Mouse (Mus musculus) kidney, postnatal 0 days (tissue): ENCODE results near the gene Rab11fip3. TPM values are rescaled to one million over a fixed set of nuclear protein-coding genes. Genes with fewer than 3 reads are reported as not detected.

Source experiments
- ATAC-seq: fragments of 200-750 bp; cut with Nextera tagmentation; replicated peaks from 2 replicates; pipeline ENCODE4 v1.8.0; 2017; ENCODE audit warnings: low read depth, moderate number of reproducible peaks, moderate TSS enrichment, moderate library complexity; ENCODE audit not compliant: low FRiP score
- DNase-seq: peaks from one replicate; pipeline ENCODE4 v3.0.0-alpha.2; 2016; ENCODE audit warnings: low spot score
- H3K27ac ChIP-seq: fragments of 300-500 bp; sonication (generic); 2 replicates; pipeline ENCODE4 v1.5.1; 2014; ENCODE audit warnings: mild to moderate bottlenecking
- H3K27me3 ChIP-seq: fragments of 300-500 bp; sonication (generic); 2 replicates; pipeline ENCODE4 v1.6.1; 2014; ENCODE audit warnings: low read length, mixed read lengths; ENCODE audit not compliant: insufficient read depth
- H3K36me3 ChIP-seq: fragments of 300-500 bp; sonication (generic); 2 replicates; pipeline ENCODE4 v1.6.1; 2014; ENCODE audit warnings: low read length, mixed read lengths; ENCODE audit not compliant: insufficient read depth
- H3K4me1 ChIP-seq: fragments of 300-500 bp; sonication (generic); replicated peaks from 2 replicates; pipeline ENCODE4 v1.6.1; 2014; ENCODE audit warnings: antibody characterized with exemption, low read length, mixed read lengths; ENCODE audit not compliant: insufficient read depth
- H3K4me2 ChIP-seq: fragments of 300-500 bp; sonication (generic); 2 replicates; pipeline ENCODE4 v1.6.1; 2014; ENCODE audit warnings: mild to moderate bottlenecking, low read length, moderate library complexity, mixed read lengths
- H3K4me3 ChIP-seq: fragments of 300-500 bp; sonication (generic); replicated peaks from 2 replicates; pipeline ENCODE4 v1.5.1; 2014; ENCODE audit warnings: low read depth, low read length
- H3K9ac ChIP-seq: fragments of 300-500 bp; sonication (generic); 2 replicates; pipeline ENCODE4 v1.6.1; 2014; ENCODE audit warnings: low read depth, low read length
- H3K9me3 ChIP-seq: fragments of 300-500 bp; sonication (generic); replicated peaks from 2 replicates; pipeline ENCODE4 v1.6.1; 2016; ENCODE audit warnings: low read length, inconsistent platforms, mixed read lengths
- CTCF ChIP-seq: IDR thresholded peaks from 2 replicates; pipeline ENCODE4 v1.5.1; 2016; ENCODE audit warnings: antibody characterized with exemption, low read depth, mild to moderate bottlenecking, moderate library complexity
- WGBS: fragments of 180-500 bp; shearing (Covaris S2); extraction: QIAGEN DNeasy Blood & Tissue Kit; methylation state at CpG from one replicate; pipeline ENCODE4 v1.1.7; 2014; 5-methylcytosine and 5-hydroxymethylcytosine counted together
- polyA plus RNA-seq: library from polyadenylated mRNA; unstranded; fragments of >200 nt; fragmentation: Nextera tagmentation; extraction: Ambion mirVana; gene quantifications from 2 replicates; pipeline ENCODE4 v1.2.1, GENCODE M21; 2015

Gene Rab11fip3
- polyA plus RNA-seq, 1 experiment from 2014 or later: 35.3 TPM

- Histone ChIP-seq H3K9ac (peak overlapping the region; percentile 71), H3K27ac (peak overlapping the region; percentile 66; the same call in 1 of the 2 replicates), H3K27me3 (no peaks in the 10 kb centered on the region), H3K36me3 (0 out of 2 replicates have a peak, but pooled peaks cover 3% of the 10 kb centered on the region), H3K4me3 (peak overlapping the region; percentile 85), H3K4me1 (peaks cover 22% of the 10 kb centered on the region), H3K9me3 (no peaks in the 10 kb centered on the region), H3K4me2 (peak overlapping the region; percentile 97)
- DNase-seq (no peak), ATAC-seq (0 out of 2 replicates have a peak, but pooled peaks have one; percentile 19)
- TF ChIP-seq CTCF: no peak
- WGBS: 1% methylated on average over 44 of the region's 44 CpGs
These were observed 1.1 kb downstream of the Rab11fip3 start for GRCm38 (mm10) chr17:26068024-26068830.

GRCm38 (mm10) chr17:26066488-26067020 lies 2.8 kb downstream of the Rab11fip3 start:
- 94% methylated on average over 7 of the region's 7 CpGs for WGBS
- H3K9ac ChIP-seq: no peak overlapping the region
- H3K4me2 ChIP-seq: peak overlapping the region; percentile 97
- H3K4me1 ChIP-seq: peaks cover 22% of the 10 kb centered on the region
- no peaks in the 10 kb centered on the region for H3K9me3 ChIP-seq
- no peak for ATAC-seq
- TF ChIP-seq CTCF: no peak
- H3K27me3 ChIP-seq: no peaks in the 10 kb centered on the region
- no peak for DNase-seq
- H3K36me3 ChIP-seq: 0 out of 2 replicates have a peak, but pooled peaks cover 5% of the 10 kb centered on the region
- no peak overlapping the region for H3K4me3 ChIP-seq
- H3K27ac ChIP-seq: no peak overlapping the region

GRCm38 (mm10) chr17:26064916-26065315 lies 4.4 kb downstream of the Rab11fip3 start:
- DNase-seq: no peak
- no peak overlapping the region for H3K9ac ChIP-seq
- no peak for TF ChIP-seq CTCF

GRCm38 (mm10) chr17:26057787-26058567 lies 11.4 kb downstream of the Rab11fip3 start:
- TF ChIP-seq CTCF: no peak
- no peak for ATAC-seq

More at GRCm38 (mm10) chr17:26064916-26065315, 4.4 kb downstream of the Rab11fip3 start:
- Histone ChIP-seq H3K27ac (no peak overlapping the region), H3K9me3 (no peaks in the 10 kb centered on the region), H3K4me2 (no peak overlapping the region), H3K36me3 (0 out of 2 replicates have a peak, but pooled peaks cover 5% of the 10 kb centered on the region), H3K4me1 (peaks cover 18% of the 10 kb centered on the region), H3K4me3 (no peak overlapping the region), H3K27me3 (no peaks in the 10 kb centered on the region)
- 65% methylated on average over 6 of the region's 6 CpGs for WGBS
- ATAC-seq: no peak

GRCm38 (mm10) chr17:26057278-26057677 lies 12.1 kb downstream of the Rab11fip3 start:
- no peaks in the 10 kb centered on the region for H3K36me3 ChIP-seq
- no peak overlapping the region for H3K9ac ChIP-seq
- H3K9me3 ChIP-seq: no peaks in the 10 kb centered on the region
- no peak for ATAC-seq
- H3K27ac ChIP-seq: no peak overlapping the region
- TF ChIP-seq CTCF: no peak
- H3K4me2 ChIP-seq: no peak overlapping the region
- no peak overlapping the region for H3K4me3 ChIP-seq
- DNase-seq: no peak
- no peaks in the 10 kb centered on the region for H3K27me3 ChIP-seq
- WGBS: 64% methylated on average over 8 of the region's 8 CpGs
- H3K4me1 ChIP-seq: peaks cover 12% of the 10 kb centered on the region; the same call in 1 of the 2 replicates

More at GRCm38 (mm10) chr17:26057787-26058567, 11.4 kb downstream of the Rab11fip3 start:
- no peak for DNase-seq
- no peaks in the 10 kb centered on the region for H3K27me3 ChIP-seq
- H3K9me3 ChIP-seq: no peaks in the 10 kb centered on the region
- H3K9ac ChIP-seq: no peak overlapping the region
- 66% methylated on average over 9 of the region's 9 CpGs for WGBS
- H3K4me2 ChIP-seq: no peak overlapping the region
- H3K4me3 ChIP-seq: no peak overlapping the region
- H3K27ac ChIP-seq: no peak overlapping the region
- peaks cover 12% of the 10 kb centered on the region; the same call in 1 of the 2 replicates for H3K4me1 ChIP-seq
- 0 out of 2 replicates have a peak, but pooled peaks cover 2% of the 10 kb centered on the region for H3K36me3 ChIP-seq

- H3K27me3 ChIP-seq: no peaks in the 10 kb centered on the region
- H3K27ac ChIP-seq: peak overlapping the region; percentile 77
- peak; percentile 66 for ATAC-seq
- no peak overlapping the region for H3K9ac ChIP-seq
- 30% methylated on average over 6 of the region's 6 CpGs for WGBS
- H3K4me1 ChIP-seq: peaks cover 12% of the 10 kb centered on the region; the same call in 1 of the 2 replicates
- peak; percentile 65 for DNase-seq
- TF ChIP-seq CTCF: no peak
- H3K4me2 ChIP-seq: no peak overlapping the region; the same call in 1 of the 2 replicates
- no peak overlapping the region for H3K4me3 ChIP-seq
- no peaks in the 10 kb centered on the region for H3K36me3 ChIP-seq
- H3K9me3 ChIP-seq: no peaks in the 10 kb centered on the region
These were observed 14.2 kb downstream of the Rab11fip3 start for GRCm38 (mm10) chr17:26055164-26055563.
